In the genomic region with DNA sequence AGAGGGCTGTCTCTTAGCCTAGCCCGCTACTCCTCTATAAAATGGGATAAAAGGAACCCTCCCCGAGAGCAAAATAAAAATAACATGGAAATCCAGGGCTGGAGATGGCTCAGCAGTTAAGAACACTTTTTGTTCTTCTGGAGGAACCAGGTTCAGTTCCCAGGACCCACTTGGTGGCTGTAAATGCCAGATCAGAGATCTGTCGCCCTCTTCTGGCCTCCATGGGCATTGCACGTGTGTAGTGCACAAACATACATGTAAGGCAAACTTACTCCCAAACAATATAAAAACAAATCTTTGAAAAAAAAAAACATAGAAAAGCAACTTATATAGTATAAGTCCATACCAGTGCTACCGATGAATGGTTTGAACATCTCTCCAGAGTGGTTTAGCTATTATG, we compare ENCODE assay signal across 8 mouse cellular contexts.
DNase-seq lines count a peak whose midpoint lies in the region; TF ChIP-seq lines count a peak whose summit lies in the region.

No protein-coding gene starts in this region.

- TF ChIP-seq POLR2A in lung, adult 2 months (IDR thresholded peaks at IDR 0.05; ENCODE audit: borderline replicate concordance, extremely low read depth, low read depth, low read length): no peak

- DNase-seq in cerebellum, adult 9-10 months: peak; percentile 3
- DNase-seq in cerebellum, adult 11-12 months: no peak
- DNase-seq in lung, adult 2 months: peak; percentile 24
- DNase-seq in lung, postnatal 25 days (ENCODE audit: low spot score): no peak
- peak; percentile 28 for DNase-seq in c-Kit-positive CD71-positive TER-119-positive erythroid progenitor cells, embryonic 14.5 days (ENCODE audit: low spot score)
- peak; percentile 33 for DNase-seq in lung, postnatal 14 days
- DNase-seq in thymus, postnatal 4 days: peak; percentile 76
- no peak for DNase-seq in right cerebral cortex, postnatal 10 days (ENCODE audit: low spot score in 2 of 2)

- peak; percentile 65 for TF ChIP-seq CTCF in lung, adult 2 months (IDR thresholded peaks at IDR 0.05; ENCODE audit: insufficient read depth, low read length)

- H3K4me3 ChIP-seq in lung, adult 2 months (replicated peaks; ENCODE audit: extremely low read depth, low read depth, low read length): no peak overlapping the region

- WGBS in lung, adult 2 months: 63% methylated on average over 5 of the region's 5 CpGs

- no peaks in the 10 kb centered on the region for H3K4me1 ChIP-seq in lung, adult 2 months (ENCODE audit: control insufficient read depth, insufficient read depth, low read length)

Comparison
In these comparisons a context has a peak if more than half of its experiments do, and no peak if none do; other contexts are left out.
1. DNase-seq: peak in cerebellum, adult 9-10 months (single experiment), lung, adult 2 months (single experiment), c-Kit-positive CD71-positive TER-119-positive erythroid progenitor cells, embryonic 14.5 days (single experiment), lung, postnatal 14 days (single experiment) and thymus, postnatal 4 days (single experiment); none in cerebellum, adult 11-12 months (single experiment), lung, postnatal 25 days (single experiment) and right cerebral cortex, postnatal 10 days (0 of 2).